Mouse (Mus musculus) kidney, adult 2 months (tissue): ENCODE data around the gene Tnnc1. TPM values are rescaled to one million over a fixed set of nuclear protein-coding genes. Genes with fewer than 3 reads are reported as not detected.

ENCODE experiments used
- DNase-seq: peaks from one replicate; pipeline ENCODE4 v3.0.0; 2021
- H3K27ac ChIP-seq: fragments of 200-500 bp; 2 replicates; pipeline ENCODE4 v1.5.1; 2012; ENCODE audit warnings: low read depth, low read length, control low read depth, inconsistent platforms; ENCODE audit not compliant: insufficient read depth
- H3K27me3 ChIP-seq: fragments of 200-500 bp; replicated peaks from 2 replicates; pipeline ENCODE4 v1.6.1; 2012; ENCODE audit warnings: mild to moderate bottlenecking, moderate library complexity, low read length, inconsistent platforms; ENCODE audit not compliant: control insufficient read depth, insufficient read depth
- H3K36me3 ChIP-seq: fragments of 200-500 bp; 2 replicates; pipeline ENCODE4 v1.6.1; 2012; ENCODE audit warnings: mild to moderate bottlenecking, moderate library complexity, low read length, inconsistent platforms; ENCODE audit not compliant: control insufficient read depth, insufficient read depth
- H3K4me1 ChIP-seq: fragments of 200-500 bp; 2 replicates; pipeline ENCODE4 v1.6.1; 2011; ENCODE audit warnings: low read length; ENCODE audit not compliant: control insufficient read depth, insufficient read depth
- H3K4me3 ChIP-seq: fragments of 200-500 bp; 2 replicates; pipeline ENCODE4 v1.5.1; 2011; ENCODE audit warnings: mild to moderate bottlenecking, low read depth, low read length, control low read depth; ENCODE audit not compliant: insufficient read depth
- CTCF ChIP-seq: fragments of 200-500 bp; conservative IDR thresholded peaks from 2 replicates; pipeline ENCODE4 v1.5.1; 2011; ENCODE audit warnings: low read depth, mild to moderate bottlenecking, control low read depth, low read length, moderate library complexity, mixed read lengths; ENCODE audit not compliant: insufficient read depth, insufficient read length
- POLR2A ChIP-seq: fragments of 200-500 bp; IDR thresholded peaks from one replicate; pipeline ENCODE4 v1.6.1; 2011; ENCODE audit warnings: low read depth, low read length, control low read depth
- WGBS: fragments of 180-500 bp; shearing (Covaris S2); methylation state at CpG from one replicate; pipeline ENCODE4 v1.1.7; 2018; 5-methylcytosine and 5-hydroxymethylcytosine counted together
- polyA plus RNA-seq: library from polyadenylated mRNA; depleted of rRNA; stranded (reverse); fragments of >200 nt; gene quantifications from 2 replicates; pipeline ENCODE4 v1.2.3, GENCODE M21; 2012

Gene Tnnc1
- polyA plus RNA-seq, 1 experiment, result 9.1 TPM

- H3K27ac ChIP-seq, result no peak overlapping the region
- 49% methylated on average over 18 of the region's 18 CpGs for WGBS
- TF ChIP-seq CTCF, result no peak
- no peak for TF ChIP-seq POLR2A
These were observed 35.2 kb upstream of the Tnnc1 start for GRCm38 (mm10) chr14:31172781-31173455.

DNA sequence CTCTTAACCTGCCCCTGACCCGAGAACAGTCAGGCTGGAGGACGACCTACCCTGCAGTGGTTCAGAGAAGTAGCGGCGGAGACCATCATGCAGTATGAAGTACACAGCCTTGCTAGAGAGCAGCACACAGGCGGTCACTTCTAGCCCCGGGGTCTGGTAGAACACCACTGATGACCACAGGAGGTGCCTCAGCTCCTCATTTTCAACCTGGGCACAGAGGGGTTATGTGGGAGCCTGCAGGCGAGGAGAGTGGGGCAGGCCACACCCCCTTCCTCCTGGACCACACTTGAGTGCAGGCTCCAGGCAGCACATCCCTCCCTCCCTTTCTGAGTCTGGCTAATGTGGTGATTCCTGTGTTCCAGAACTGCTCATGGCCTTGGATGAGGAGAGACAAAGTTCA, 34.6 kb upstream of the Tnnc1 start:
- DNase-seq, result no peak
- TF ChIP-seq POLR2A, result no peak
- Histone ChIP-seq H3K27ac (no peak overlapping the region), H3K4me1 (no peaks in the 10 kb centered on the region), H3K4me3 (no peak overlapping the region), H3K36me3 (peaks cover 8% of the 10 kb centered on the region), H3K27me3 (no peaks in the 10 kb centered on the region)
- WGBS, result 76% methylated on average over 7 of the region's 7 CpGs

More at GRCm38 (mm10) chr14:31172781-31173455, 35.2 kb upstream of the Tnnc1 start:
- peak; percentile 63 for DNase-seq
- H3K36me3 ChIP-seq, result peaks cover 8% of the 10 kb centered on the region
- no peaks in the 10 kb centered on the region for H3K27me3 ChIP-seq
- no peaks in the 10 kb centered on the region for H3K4me1 ChIP-seq
- H3K4me3 ChIP-seq, result no peak overlapping the region

DNA sequence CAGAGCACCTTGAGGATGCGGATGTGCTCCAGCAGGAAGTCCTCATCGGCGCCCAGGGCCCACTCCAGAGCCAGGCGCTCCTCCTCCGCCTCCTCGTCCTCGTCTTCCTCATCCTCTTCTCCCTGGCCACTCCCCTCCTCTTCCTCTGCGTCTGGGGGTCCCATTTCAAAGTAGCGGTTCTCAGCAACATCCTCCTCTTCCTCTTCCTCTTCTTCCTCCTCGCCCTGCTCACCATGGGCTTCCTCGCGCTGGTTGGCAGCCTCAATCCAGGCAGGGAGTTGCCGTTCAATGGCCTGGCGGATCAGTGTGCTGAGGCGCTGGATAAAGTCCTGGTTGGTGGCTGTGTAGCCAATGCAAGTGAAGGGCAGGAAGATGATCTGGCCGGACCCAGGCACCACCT, 30.8 kb upstream of the Tnnc1 start:
- H3K36me3 ChIP-seq, result peaks cover 3% of the 10 kb centered on the region
- TF ChIP-seq CTCF (no peak), POLR2A (no peak)
- peaks cover 18% of the 10 kb centered on the region for H3K4me1 ChIP-seq
- H3K27ac ChIP-seq, result no peak overlapping the region
- DNase-seq, result no peak
- H3K4me3 ChIP-seq, result no peak overlapping the region
- 79% methylated on average over 16 of the region's 16 CpGs for WGBS
- no peaks in the 10 kb centered on the region for H3K27me3 ChIP-seq

GRCm38 (mm10) chr14:31177715-31178114, 30.4 kb upstream of the Tnnc1 start:
- H3K27ac ChIP-seq, result no peak overlapping the region
- peaks cover 22% of the 10 kb centered on the region for H3K4me1 ChIP-seq
- no peak overlapping the region for H3K4me3 ChIP-seq
- no peaks in the 10 kb centered on the region for H3K27me3 ChIP-seq
- TF ChIP-seq POLR2A, result no peak
- no peak for TF ChIP-seq CTCF
- 90% methylated on average over 5 of the region's 5 CpGs for WGBS
- DNase-seq, result no peak
- peaks cover 3% of the 10 kb centered on the region for H3K36me3 ChIP-seq

DNA sequence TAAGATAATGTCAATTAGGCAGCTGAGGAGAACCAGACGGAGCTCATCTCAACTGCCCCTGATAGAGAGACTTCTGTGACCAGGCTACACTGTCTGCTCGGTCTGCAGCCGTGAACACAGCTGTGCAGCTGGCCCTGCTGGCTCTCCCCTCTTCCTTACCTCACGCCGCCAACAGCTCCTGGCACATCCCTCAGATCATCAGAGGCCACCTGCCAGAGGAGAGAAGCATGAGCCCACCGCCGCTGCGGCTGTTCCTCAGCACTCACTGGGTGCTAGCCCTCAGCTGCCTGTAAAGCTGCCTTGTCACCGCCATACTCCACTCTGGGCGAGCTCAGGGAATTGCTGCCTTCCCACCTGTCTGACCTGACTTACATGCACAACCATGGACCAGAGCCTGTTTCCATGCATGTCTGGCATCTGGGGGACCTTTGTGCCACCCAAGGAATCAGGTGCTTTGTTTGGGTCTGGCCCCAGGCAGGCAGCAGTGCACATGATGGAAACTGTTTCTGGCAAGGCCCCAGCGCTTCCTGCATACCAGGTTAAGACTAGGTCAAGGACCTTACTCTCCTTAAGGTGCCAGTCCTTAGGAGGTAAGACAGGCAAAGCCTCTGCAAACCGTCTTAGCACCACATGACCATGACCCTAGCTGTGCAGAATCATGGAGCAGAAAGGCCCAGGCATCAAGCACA, 28.3 kb upstream of the Tnnc1 start:
- WGBS, result 71% methylated on average over 12 of the region's 12 CpGs
- Histone ChIP-seq H3K27ac (peak overlapping the region; percentile 19; the same call in 1 of the 2 replicates), H3K4me3 (no peak overlapping the region), H3K4me1 (peaks cover 31% of the 10 kb centered on the region), H3K27me3 (no peaks in the 10 kb centered on the region), H3K36me3 (peaks cover 7% of the 10 kb centered on the region)
- TF ChIP-seq CTCF (no peak), POLR2A (no peak)
- DNase-seq, result peak; percentile 86

GRCm38 (mm10) chr14:31181512-31181911, 26.6 kb upstream of the Tnnc1 start:
- Histone ChIP-seq H3K4me3 (peak overlapping the region; percentile 32; the same call in 1 of the 2 replicates), H3K27ac (peak overlapping the region; percentile 58), H3K36me3 (peaks cover 10% of the 10 kb centered on the region), H3K27me3 (no peaks in the 10 kb centered on the region), H3K4me1 (peaks cover 31% of the 10 kb centered on the region)
- TF ChIP-seq POLR2A (no peak), CTCF (no peak)
- DNase-seq, result peak; percentile 48
- 48% methylated on average over 4 of the region's 4 CpGs for WGBS

DNA sequence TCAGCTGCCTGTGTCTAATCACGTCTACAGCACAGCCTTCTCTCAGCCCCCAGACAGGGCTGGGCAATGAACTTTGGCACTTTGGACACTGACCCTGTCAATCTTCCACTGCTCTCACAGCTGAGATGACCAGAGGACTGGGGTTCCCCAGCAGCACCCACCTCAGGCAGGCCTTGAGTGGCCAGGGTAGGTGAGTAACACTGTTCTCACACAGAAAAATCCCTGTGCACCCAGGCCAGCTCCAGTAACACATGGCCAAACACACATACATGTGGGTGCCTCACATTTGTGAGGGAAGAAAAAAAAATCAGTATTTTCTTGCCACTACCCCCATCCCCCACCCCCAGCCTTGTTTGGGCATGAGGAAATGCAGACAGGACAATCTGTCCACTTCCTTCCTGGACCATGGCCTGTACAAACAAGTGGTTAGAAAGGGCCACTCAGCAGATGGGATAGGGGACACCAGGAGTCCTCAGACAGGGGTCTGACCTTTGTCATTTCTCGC, 25.3 kb upstream of the Tnnc1 start:
- peaks cover 10% of the 10 kb centered on the region for H3K36me3 ChIP-seq
- TF ChIP-seq POLR2A, result no peak
- no peak for TF ChIP-seq CTCF
- 18% methylated on average over 2 of the region's 2 CpGs for WGBS
- peak; percentile 86 for DNase-seq
- H3K27me3 ChIP-seq, result no peaks in the 10 kb centered on the region
- H3K27ac ChIP-seq, result peak overlapping the region; percentile 58
- no peak overlapping the region for H3K4me3 ChIP-seq
- H3K4me1 ChIP-seq, result peaks cover 39% of the 10 kb centered on the region
